Mouse (Mus musculus) neural tube, embryonic 10.5 days (tissue): ENCODE data around the gene Tnik.

Source experiments
- DNase-seq: peaks from one replicate; pipeline ENCODE4 v3.0.0-alpha.2; 2017; ENCODE audit warnings: low spot score; ENCODE audit errors: extremely low spot score

Gene Tnik

DNA sequence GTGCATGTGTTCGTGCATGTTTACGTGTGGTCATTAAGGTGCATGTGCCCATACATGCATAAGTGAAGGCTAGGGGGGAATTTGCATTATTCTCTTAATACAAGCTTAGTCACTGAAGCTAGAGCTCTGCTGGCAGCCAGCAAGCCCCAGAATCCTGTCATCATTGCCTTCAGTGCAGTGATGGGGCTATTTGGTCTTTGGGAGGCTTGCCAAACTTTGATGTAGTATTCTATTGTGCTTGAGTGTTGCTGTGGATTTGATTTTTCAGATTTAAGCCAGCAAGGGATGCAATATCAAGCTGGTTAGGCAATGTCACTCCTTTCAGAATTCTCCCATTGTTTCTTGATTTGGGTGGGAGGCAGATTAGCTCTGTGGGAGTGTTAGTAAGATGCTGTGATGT, 336.5 kb downstream of the Tnik start:
- no peak for DNase-seq

DNA sequence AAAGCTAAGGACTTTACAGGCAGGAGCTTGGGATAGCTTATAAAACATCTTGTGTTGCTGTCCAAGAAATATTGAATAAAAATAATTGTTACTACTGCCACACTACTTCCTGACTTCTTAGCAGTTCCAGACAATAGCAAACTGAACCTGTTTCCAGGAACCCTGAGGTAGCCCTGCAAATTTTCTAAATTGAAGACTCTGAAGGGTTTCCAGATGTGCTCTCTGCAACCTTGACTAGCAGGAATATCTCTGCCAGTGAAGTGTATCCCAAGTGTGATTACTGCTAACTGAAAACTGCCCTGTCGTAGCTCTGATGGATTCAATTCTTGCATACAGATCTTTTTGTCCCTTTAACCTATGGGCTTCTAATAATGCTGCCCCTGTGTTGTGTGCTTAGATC, 343.7 kb downstream of the Tnik start:
- no peak for DNase-seq

DNA sequence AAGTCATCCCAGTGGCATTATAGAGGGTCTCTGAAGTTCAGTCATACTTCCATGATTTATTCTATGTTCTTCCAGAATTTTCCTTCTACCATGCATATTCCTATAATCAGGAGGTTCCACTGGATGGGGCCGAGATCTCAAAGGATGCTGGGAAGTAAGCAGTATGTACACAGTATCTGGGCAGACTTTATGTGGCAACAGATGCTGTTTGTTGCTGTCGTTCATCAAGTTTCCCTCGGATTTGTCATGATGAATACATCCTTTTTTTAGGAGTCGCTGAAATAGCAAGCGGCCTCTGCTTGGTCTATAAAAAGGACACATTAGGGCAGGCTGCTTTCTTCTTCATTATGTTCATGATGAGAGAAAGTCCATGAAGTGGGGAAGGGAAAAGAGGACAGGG, 349.3 kb downstream of the Tnik start:
- no peak for DNase-seq

DNA sequence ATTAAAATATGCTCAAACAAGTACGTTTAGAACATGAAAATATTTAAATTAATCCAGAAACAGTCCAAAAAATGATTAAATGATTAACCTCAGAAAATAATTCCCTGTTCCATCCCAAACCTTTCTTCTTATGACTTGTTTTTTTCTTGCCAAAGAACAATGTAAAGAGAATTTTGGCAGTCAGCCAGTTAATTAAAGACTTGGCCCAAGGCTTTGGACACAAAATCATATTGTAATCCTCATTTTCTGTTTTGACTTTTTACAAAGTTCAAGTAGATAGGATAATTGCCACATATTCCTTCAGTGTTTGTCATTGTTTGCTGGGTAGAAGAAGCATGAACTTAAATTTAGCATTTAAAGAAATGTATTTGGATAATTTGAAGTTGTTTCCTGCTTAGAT, 353.4 kb downstream of the Tnik start:
- no peak for DNase-seq

DNA sequence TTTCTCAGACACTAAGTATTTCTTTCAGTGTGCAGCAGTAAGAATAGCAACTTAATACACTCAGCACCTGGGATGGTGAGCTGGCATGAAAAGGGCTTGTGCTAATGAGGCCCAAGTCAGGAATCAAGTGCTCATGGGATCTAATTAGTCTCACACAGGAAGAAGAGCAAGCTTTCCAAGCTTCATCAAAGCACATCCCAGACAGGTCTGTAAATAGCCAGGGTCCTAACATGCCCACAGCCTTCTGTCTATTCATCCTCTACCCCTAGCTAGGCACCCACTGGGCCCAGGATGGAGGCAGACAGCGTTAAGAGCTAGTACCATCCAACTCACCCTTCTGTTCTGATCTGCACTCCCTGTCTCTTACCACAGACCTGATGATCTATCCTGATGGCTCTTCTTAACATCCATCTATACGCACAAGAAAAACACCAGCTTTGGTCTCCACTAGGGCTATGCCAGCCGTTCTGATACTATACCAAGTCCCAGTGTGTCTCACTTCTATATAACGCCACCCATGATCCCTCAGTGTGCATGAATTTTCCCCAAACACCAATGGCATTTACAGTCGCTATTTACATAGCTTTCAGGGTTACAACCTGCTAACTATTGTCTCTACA, 354.1 kb downstream of the Tnik start:
- no peak for DNase-seq

DNA sequence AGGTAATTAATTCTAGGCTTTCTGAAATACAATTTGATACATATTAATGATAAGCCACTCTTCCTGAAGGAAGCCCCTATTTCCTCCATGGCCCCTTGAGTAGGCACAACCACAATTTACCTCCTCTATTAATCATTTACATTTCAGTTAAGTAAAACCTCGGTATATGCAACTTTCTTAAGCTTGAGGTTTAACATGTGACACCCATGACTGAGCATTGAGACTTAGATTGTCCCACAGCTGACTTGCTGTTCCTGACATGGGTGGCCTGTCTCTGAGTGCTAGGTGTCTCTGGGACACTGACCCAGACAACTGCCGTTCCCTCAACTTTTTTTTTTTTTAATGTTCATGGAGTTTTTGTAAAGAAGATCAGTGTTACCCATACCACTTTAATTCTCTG, 358.8 kb downstream of the Tnik start:
- no peak for DNase-seq

DNA sequence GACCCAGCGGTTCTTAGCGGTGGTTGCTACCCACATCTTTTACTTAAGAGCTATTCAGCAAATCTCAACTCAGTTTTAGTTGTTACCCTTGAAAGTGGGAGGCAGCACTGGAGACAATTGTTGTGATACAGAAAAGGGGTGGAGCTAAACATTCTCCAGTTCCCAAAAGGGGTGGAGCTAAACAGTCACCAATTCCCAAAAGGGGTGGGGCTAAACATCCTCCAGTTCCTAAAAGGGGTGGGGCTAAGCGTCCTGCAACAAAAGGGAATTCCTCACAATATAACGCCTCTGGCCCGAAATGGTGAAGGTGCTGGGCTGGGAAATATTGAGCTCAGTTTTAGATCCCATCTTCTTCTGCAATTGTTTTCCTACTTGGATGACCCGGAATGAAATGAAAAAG, 363.8 kb downstream of the Tnik start:
- no peak for DNase-seq

DNA sequence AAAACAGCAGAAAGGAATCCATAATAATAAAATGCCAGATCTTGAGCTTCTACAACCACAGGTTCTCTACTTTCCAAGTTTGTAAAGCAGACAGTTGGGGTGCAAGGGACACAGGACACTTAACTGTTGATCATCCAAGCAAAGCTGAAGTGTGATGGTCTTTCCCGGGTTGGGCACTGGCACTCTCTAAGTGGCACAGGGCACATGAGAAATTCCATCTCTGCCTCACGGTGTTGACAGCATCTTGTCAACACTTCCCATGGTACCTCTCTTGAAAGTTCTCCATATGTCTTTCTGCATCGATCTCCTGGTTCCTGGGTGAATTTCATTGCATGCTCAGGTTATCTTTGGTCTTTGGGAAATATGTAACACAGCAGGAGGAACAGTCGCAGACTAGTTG, 373.8 kb downstream of the Tnik start:
- no peak for DNase-seq

DNA sequence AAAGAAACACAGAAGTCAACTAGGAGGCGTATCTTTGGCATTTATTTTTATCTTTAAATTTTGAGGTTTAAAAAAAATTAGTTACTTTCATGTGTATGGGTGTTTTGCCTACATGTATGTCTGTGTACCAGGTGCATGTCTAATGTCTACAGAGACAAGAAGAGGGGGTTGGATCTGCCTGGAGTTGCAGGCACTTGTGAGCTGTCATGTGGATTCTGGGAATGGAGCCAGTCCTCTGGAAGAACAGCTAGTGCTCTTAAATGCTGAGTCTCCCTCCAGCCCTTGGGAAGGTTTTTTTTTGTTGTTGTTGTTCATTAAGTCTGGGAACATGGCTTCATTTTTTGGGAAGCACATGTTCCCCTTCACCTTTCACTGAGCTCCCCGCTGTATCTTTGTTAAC, 375.9 kb downstream of the Tnik start:
- no peak for DNase-seq

DNA sequence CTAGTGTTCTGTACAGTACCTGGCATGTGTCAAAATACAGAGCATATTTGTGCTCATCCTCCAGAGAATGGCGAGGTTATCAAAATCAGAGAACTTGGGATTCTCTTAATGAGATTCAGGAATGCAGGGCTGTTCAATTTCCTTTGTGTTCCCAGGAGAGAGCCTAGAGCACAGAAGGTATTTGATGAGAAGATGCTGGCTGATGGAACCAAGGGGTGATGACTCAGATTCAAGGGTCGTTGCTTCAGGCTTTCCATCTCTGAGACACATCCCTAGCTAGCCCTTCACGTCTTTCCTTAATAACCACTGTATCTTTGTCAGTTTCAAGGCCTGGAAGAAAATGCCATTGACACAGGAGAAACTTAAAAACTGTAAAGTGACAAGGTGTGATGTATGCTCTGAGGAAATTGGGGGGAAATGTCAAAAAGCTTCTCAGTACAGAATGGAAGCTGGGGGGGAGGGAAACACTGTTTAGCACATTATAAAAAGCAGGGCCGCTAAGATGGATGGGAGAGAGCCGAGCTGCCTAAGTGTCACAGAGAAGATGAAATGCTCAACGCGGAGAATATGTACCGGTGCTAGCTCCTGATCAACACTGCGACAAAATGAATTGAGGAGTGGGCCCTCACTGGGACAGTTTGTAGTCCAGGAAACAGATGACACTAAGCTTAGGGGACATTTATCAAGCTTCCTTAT, 380.4 kb downstream of the Tnik start:
- DNase-seq: no peak

DNA sequence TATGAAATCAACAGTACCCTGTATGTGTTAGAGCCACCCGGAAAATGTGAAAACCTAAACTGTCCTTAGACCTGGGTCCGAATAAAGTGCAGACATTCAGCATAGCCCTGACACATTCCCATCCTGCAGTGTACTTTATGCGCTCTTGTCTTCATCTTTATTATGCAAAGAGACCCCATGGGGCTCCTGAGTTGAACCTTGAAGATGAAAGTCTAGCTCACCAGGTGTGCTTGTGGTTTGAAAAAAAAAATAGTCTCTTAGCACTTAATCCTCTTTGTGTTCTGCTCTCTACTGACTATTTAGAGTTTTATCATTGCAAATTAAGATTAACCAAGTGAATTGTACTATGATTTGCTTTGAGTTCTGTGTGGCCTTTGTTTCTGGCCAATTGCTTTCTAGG, 389.6 kb downstream of the Tnik start:
- no peak for DNase-seq

DNA sequence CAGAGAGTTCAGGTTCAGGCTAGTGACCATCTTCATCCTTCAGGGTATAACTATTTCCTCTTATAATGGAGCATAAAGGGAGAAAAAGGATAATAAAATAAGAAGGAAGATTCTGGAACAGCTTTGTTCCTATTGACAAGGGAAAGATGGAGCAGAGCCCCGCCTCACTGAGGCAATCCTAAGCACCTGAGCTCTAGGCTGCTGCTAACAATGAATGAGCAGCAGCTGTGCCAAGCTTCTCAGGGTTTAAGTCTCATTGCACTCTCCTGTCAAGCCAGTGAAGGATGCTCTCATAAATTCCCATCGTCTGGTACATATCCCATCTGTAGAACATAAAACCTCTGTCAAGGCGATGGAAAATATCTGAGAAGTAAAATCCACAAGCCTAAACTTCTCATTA, 390.0 kb downstream of the Tnik start:
- no peak for DNase-seq

DNA sequence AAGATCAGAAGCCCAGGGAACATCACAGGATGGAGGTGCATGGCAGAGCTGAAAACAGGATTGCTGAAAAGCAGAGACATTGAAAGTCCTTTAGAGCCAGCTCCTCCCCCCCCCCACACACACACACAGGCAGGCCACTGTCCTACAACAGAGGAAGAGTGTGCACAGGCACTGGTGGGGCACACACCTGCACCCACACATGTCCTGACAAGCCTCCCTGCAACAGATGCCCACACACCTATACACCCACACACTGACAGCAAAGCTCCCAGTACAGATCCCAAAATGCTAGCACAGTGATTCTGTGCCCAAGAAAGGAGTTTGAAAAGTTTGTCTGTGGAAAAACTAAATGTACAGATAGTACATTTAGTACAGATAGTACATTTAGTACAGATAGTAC, 391.7 kb downstream of the Tnik start:
- no peak for DNase-seq

DNA sequence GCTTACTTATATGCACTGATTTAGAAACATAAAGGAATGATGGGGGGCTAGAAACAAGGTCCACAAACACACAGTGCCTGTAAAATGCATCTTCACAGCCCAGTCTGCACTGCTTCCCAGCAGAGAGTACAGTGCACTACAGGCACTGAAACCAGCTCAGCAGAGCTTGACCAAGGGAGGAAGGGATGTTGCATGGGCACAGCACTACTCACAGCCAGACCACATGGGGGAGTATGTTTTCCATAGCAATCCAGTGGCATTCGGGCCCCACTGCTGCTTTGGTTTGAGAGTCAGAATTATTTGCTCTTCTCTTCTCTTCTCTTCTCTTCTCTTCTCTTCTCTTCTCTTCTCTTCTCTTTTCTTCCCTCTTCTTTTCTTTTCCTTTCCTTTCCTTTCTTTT, 395.3 kb downstream of the Tnik start:
- no peak for DNase-seq

DNA sequence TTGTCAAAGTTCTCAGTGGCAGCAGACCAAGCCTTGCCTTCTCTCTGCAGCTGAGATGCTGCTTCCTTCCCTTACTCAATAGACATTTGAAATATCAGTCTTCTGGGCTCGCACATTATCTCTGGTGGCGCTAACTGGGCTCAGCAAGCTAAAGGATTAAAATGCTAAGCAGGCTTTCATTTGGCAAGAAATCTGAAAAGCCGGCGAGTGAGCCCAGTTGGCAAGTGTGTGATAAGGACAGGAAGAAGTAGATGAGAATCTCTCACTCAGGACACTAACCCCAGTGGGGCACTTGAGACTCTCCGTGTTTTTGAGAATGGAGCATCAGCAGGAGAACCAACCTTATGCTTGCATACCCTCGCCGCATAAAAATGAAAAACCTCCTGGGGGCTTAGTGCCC, 417.8 kb downstream of the Tnik start:
- DNase-seq: no peak

DNA sequence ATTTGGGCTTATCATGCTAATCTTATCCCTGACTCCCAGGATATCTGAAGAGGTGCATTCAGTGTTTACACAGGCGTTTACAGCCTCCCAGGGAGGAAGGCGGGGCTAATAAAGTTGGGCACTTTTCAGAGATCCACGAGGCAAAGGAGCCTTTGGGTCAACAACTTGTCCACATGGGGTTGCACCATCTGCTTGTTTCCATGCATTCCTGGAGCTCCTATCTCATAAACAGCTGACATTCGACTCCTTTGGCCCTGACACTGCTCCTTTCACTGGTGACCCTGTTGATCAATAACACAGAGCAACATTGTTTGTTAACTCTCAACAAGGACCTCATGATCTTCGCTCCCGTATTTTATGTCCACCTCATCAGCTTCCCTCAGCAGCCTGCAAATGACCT, 418.9 kb downstream of the Tnik start:
- no peak for DNase-seq

DNA sequence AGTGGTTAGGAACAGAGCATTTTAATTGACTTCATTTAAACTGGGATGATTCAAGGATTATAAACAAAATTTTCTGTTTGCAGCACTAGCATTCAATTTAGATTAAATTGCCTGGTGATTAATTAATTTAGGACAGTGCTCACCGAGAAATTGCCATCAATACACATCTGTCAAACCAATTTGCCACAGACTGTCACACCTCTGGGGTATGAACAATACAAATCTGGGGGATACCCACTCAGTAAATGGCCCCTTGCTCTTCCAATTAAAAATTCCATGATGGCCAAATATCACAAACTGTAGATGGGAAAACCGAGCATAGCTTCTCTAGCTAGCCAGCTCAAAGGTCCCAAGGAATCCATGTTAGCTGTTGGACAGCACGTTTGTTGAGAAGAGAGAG, 419.4 kb downstream of the Tnik start:
- no peak for DNase-seq

DNA sequence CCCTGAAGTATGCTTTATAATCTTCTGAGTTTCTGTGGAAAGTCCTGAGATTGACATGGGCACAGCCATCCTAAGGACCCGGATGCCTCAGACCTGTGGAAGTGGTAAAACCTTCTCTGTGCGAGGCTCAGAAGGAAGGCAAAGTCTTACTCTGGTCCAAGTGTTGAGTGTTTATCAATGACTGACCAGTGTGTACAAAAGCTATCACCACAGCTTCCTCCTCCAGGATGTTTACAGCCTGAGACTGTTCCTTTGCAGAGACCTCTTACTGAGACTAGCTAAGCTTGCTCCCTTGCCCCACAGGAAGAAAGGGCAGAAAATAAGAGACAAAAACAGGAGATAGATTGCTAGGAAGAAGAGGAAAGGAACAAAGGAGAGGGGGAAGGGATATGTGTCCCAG, 422.5 kb downstream of the Tnik start:
- no peak for DNase-seq

DNA sequence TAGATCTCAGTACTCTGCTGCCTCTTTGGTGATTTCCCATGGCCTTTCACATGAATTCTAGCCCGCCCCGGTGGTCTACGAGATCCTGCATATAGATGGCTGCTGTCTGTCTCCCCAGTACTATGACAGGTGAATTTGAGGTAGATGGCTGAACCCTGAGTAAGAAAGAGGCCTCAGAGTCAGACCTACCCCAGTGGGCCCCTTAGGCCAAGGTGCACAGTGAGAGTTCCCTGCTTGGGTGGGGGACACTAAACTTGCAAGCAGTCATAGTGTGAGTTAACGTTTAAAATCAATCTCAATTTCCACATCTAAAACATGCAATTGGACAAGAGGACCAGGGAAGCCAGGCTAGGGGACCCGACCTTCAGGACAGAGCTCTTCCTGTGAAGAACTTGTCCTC, 431.8 kb downstream of the Tnik start:
- no peak for DNase-seq

DNA sequence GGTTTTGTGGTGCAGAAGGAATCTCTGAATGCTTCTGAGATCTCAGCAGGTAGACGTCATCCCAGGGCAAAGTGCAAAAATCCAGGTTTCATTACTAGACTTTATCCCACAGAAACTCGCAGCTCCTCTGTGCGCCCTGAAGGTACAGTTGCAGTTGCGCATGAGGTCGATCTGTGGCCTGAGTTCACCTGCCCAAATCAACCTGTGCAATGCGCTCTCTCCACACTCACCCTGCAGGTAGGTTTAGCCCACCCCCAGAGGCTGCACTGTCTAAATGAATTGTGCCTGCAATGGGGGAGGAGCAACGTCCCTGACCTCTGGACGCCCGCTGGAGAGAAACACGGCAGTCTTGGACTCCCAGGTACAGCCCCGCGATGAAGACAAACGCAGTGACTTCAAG, 432.6 kb downstream of the Tnik start:
- DNase-seq: no peak

DNA sequence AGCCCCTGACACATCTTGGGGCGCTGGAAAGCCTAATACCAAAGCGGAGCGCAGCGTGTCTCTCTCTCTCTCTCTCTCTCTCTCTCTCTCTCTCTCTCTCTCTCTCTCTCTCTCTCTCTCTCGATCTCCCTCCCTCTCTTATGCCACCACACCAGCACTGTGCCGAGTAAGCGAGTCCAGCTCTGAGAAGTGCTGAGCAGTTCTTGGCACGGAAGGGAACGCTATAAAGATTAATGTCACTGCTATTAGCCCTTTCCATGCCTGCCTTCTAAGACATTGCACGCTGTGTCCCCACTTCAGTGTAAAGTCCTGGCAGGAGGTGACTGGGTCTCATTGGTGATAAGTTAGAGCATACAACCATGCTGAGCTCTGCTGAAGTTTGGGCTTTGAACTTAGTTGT, 433.1 kb downstream of the Tnik start:
- DNase-seq: no peak

DNA sequence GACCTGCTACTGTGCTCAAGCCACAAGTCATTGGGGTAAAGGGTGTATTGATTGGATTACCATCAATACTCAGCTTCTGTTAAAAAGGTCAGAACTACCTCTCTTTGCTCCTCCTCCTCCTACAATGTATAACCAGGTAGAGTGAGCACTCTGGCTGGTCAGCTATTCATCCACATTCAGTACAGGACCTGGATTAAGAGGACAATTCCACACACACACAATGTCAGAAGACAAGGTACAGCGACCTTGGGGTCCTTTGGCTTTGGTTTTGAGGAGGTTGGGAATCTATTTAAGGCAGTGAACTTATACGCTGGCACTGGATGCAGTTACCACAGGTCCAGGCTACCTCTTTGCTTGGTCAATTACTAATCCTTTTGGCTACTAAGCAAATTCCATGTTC, 434.8 kb downstream of the Tnik start, which contains the start of gene Slc2a2:
Slc2a2 (plus strand) TSS at position 107 of the 400 bp plus-strand sequence.
- DNase-seq: no peak

DNA sequence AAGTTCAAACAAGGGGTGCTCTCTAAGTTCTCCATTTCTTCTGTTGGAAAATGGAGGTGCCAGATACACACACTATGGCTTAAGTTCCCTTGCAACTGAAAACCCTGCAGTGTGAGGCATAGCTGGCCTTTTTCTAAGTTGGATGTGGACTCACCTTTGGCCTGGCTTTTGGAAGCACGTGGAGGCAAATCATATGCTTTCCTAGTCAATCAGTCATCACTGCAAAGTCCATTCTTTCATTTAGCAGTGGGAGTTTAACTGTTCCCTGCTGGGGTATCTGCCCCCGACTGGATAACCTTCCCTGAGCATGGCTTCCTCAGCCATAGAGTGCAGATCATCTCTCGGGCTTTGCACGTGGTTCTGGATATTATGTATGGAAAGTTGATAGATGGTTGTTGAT, 436.6 kb downstream of the Tnik start:
- no peak for DNase-seq
